Mouse (Mus musculus): ENCODE measurements around the gene Ccnk. TPM values are rescaled to one million over a fixed set of nuclear protein-coding genes. Genes with fewer than 3 reads are reported as not detected.

The Ccnk gene
- polyA plus RNA-seq, 1 experiment from 2014 or later = 6.0 TPM

GRCm38 (mm10) chr12:108215090-108215489 is 35.7 kb downstream of the Ccnk start:
- ATAC-seq (ENCODE audit: low FRiP score, low TSS enrichment) (no peak), DNase-seq (no peak)
- 54% methylated on average over 8 of the region's 8 CpGs for WGBS
- no peaks in the 10 kb centered on the region for H3K36me3 ChIP-seq (ENCODE audit: control insufficient read depth, insufficient read depth, low read length)
- H3K9ac ChIP-seq (replicated peaks; ENCODE audit: low read length) = no peak overlapping the region
- no peak overlapping the region for H3K27ac ChIP-seq (replicated peaks; ENCODE audit: low read depth, low read length)
- no peak overlapping the region for H3K4me3 ChIP-seq (replicated peaks; ENCODE audit: low read depth, low read length)
- no peak overlapping the region for H3K4me2 ChIP-seq (ENCODE audit: low read length)
- H3K9me3 ChIP-seq (ENCODE audit: control insufficient read depth, low read length) = no peaks in the 10 kb centered on the region
- no peaks in the 10 kb centered on the region for H3K27me3 ChIP-seq (ENCODE audit: control insufficient read depth, insufficient read depth, low read length)
- H3K4me1 ChIP-seq (ENCODE audit: control insufficient read depth, insufficient read depth, low read length) = peaks cover 54% of the 10 kb centered on the region

GRCm38 (mm10) chr12:108216611-108217370 is 37.4 kb downstream of the Ccnk start:
- Histone ChIP-seq H3K9me3 (ENCODE audit: control insufficient read depth, low read length) (no peaks in the 10 kb centered on the region), H3K9ac (replicated peaks; ENCODE audit: low read length) (peak overlapping the region; percentile 26), H3K36me3 (ENCODE audit: control insufficient read depth, insufficient read depth, low read length) (no peaks in the 10 kb centered on the region), H3K4me3 (replicated peaks; ENCODE audit: low read depth, low read length) (no peak overlapping the region), H3K4me2 (ENCODE audit: low read length) (no peak overlapping the region), H3K4me1 (ENCODE audit: control insufficient read depth, insufficient read depth, low read length) (peaks cover 70% of the 10 kb centered on the region), H3K27ac (replicated peaks; ENCODE audit: low read depth, low read length) (peak overlapping the region; percentile 79), H3K27me3 (ENCODE audit: control insufficient read depth, insufficient read depth, low read length) (no peaks in the 10 kb centered on the region)
- peak; percentile 55 for DNase-seq
- 51% methylated on average over 11 of the region's 11 CpGs for WGBS
- no peak for ATAC-seq (ENCODE audit: low FRiP score, low TSS enrichment)

- Histone ChIP-seq H3K9me3 (ENCODE audit: control insufficient read depth, low read length) (no peaks in the 10 kb centered on the region), H3K4me2 (ENCODE audit: low read length) (no peak overlapping the region), H3K9ac (replicated peaks; ENCODE audit: low read length) (no peak overlapping the region), H3K27me3 (ENCODE audit: control insufficient read depth, insufficient read depth, low read length) (no peaks in the 10 kb centered on the region), H3K4me3 (replicated peaks; ENCODE audit: low read depth, low read length) (no peak overlapping the region), H3K4me1 (ENCODE audit: control insufficient read depth, insufficient read depth, low read length) (peaks cover 65% of the 10 kb centered on the region), H3K27ac (replicated peaks; ENCODE audit: low read depth, low read length) (peak overlapping the region; percentile 79), H3K36me3 (ENCODE audit: control insufficient read depth, insufficient read depth, low read length) (no peaks in the 10 kb centered on the region)
- DNase-seq (no peak), ATAC-seq (ENCODE audit: low FRiP score, low TSS enrichment) (no peak)
- WGBS = 54% methylated on average over 5 of the region's 5 CpGs
Measured at GRCm38 (mm10) chr12:108217572-108217971, 38.2 kb downstream of the Ccnk start.

GRCm38 (mm10) chr12:108219163-108219562 is 39.8 kb downstream of the Ccnk start:
- Histone ChIP-seq H3K9me3 (ENCODE audit: control insufficient read depth, low read length) (no peaks in the 10 kb centered on the region), H3K4me2 (ENCODE audit: low read length) (peak overlapping the region; percentile 17; the same call in 1 of the 2 replicates), H3K36me3 (ENCODE audit: control insufficient read depth, insufficient read depth, low read length) (no peaks in the 10 kb centered on the region), H3K4me1 (ENCODE audit: control insufficient read depth, insufficient read depth, low read length) (peaks cover 55% of the 10 kb centered on the region), H3K27ac (replicated peaks; ENCODE audit: low read depth, low read length) (peak overlapping the region; percentile 81), H3K9ac (replicated peaks; ENCODE audit: low read length) (peak overlapping the region; percentile 45; the same call in 1 of the 2 replicates), H3K4me3 (replicated peaks; ENCODE audit: low read depth, low read length) (no peak overlapping the region), H3K27me3 (ENCODE audit: control insufficient read depth, insufficient read depth, low read length) (no peaks in the 10 kb centered on the region)
- WGBS = 55% methylated on average over 15 of the region's 15 CpGs
- ATAC-seq (ENCODE audit: low FRiP score, low TSS enrichment) (no peak), DNase-seq (no peak)

GRCm38 (mm10) chr12:108219825-108220616 is 40.6 kb downstream of the Ccnk start:
- DNase-seq (no peak), ATAC-seq (ENCODE audit: low FRiP score, low TSS enrichment) (no peak; the same call in 1 of the 2 replicates)
- Histone ChIP-seq H3K9ac (replicated peaks; ENCODE audit: low read length) (0 out of 2 replicates have a peak overlapping the region, but pooled peaks have one; percentile 16), H3K9me3 (ENCODE audit: control insufficient read depth, low read length) (no peaks in the 10 kb centered on the region), H3K4me1 (ENCODE audit: control insufficient read depth, insufficient read depth, low read length) (peaks cover 63% of the 10 kb centered on the region), H3K36me3 (ENCODE audit: control insufficient read depth, insufficient read depth, low read length) (no peaks in the 10 kb centered on the region), H3K4me2 (ENCODE audit: low read length) (no peak overlapping the region), H3K27ac (replicated peaks; ENCODE audit: low read depth, low read length) (peak overlapping the region; percentile 81), H3K4me3 (replicated peaks; ENCODE audit: low read depth, low read length) (no peak overlapping the region), H3K27me3 (ENCODE audit: control insufficient read depth, insufficient read depth, low read length) (no peaks in the 10 kb centered on the region)
- 66% methylated on average over 21 of the region's 21 CpGs for WGBS

GRCm38 (mm10) chr12:108220621-108221020 is 41.2 kb downstream of the Ccnk start:
- Histone ChIP-seq H3K4me2 (ENCODE audit: low read length) (no peak overlapping the region), H3K27ac (replicated peaks; ENCODE audit: low read depth, low read length) (peak overlapping the region; percentile 41), H3K4me3 (replicated peaks; ENCODE audit: low read depth, low read length) (no peak overlapping the region), H3K9ac (replicated peaks; ENCODE audit: low read length) (no peak overlapping the region), H3K9me3 (ENCODE audit: control insufficient read depth, low read length) (no peaks in the 10 kb centered on the region), H3K4me1 (ENCODE audit: control insufficient read depth, insufficient read depth, low read length) (peaks cover 63% of the 10 kb centered on the region), H3K36me3 (ENCODE audit: control insufficient read depth, insufficient read depth, low read length) (no peaks in the 10 kb centered on the region), H3K27me3 (ENCODE audit: control insufficient read depth, insufficient read depth, low read length) (no peaks in the 10 kb centered on the region)
- peak; percentile 49 for DNase-seq
- ATAC-seq (ENCODE audit: low FRiP score, low TSS enrichment) = peak; percentile 28; the same call in 1 of the 2 replicates
- WGBS = 56% methylated on average over 12 of the region's 12 CpGs

GRCm38 (mm10) chr12:108221206-108221605 is 41.8 kb downstream of the Ccnk start:
- Histone ChIP-seq H3K36me3 (ENCODE audit: control insufficient read depth, insufficient read depth, low read length) (no peaks in the 10 kb centered on the region), H3K9me3 (ENCODE audit: control insufficient read depth, low read length) (no peaks in the 10 kb centered on the region), H3K4me2 (ENCODE audit: low read length) (no peak overlapping the region), H3K9ac (replicated peaks; ENCODE audit: low read length) (no peak overlapping the region), H3K4me3 (replicated peaks; ENCODE audit: low read depth, low read length) (no peak overlapping the region), H3K4me1 (ENCODE audit: control insufficient read depth, insufficient read depth, low read length) (peaks cover 62% of the 10 kb centered on the region), H3K27ac (replicated peaks; ENCODE audit: low read depth, low read length) (0 out of 2 replicates have a peak overlapping the region, but pooled peaks have one; percentile 13), H3K27me3 (ENCODE audit: control insufficient read depth, insufficient read depth, low read length) (no peaks in the 10 kb centered on the region)
- 48% methylated on average over 10 of the region's 10 CpGs for WGBS
- DNase-seq (peak; percentile 72), ATAC-seq (ENCODE audit: low FRiP score, low TSS enrichment) (peak; percentile 25; the same call in 1 of the 2 replicates)

- no peaks in the 10 kb centered on the region for H3K9me3 ChIP-seq (ENCODE audit: control insufficient read depth, low read length)
- WGBS = 85% methylated on average over 7 of the region's 7 CpGs
Measured at GRCm38 (mm10) chr12:108221712-108222111, 42.3 kb downstream of the Ccnk start.

More at GRCm38 (mm10) chr12:108221712-108222111, 42.3 kb downstream of the Ccnk start:
- Histone ChIP-seq H3K4me3 (replicated peaks; ENCODE audit: low read depth, low read length) (no peak overlapping the region), H3K9ac (replicated peaks; ENCODE audit: low read length) (no peak overlapping the region), H3K27me3 (ENCODE audit: control insufficient read depth, insufficient read depth, low read length) (no peaks in the 10 kb centered on the region), H3K4me2 (ENCODE audit: low read length) (no peak overlapping the region), H3K4me1 (ENCODE audit: control insufficient read depth, insufficient read depth, low read length) (peaks cover 62% of the 10 kb centered on the region), H3K27ac (replicated peaks; ENCODE audit: low read depth, low read length) (no peak overlapping the region), H3K36me3 (ENCODE audit: control insufficient read depth, insufficient read depth, low read length) (no peaks in the 10 kb centered on the region)
- no peak for ATAC-seq (ENCODE audit: low FRiP score, low TSS enrichment)
- DNase-seq = no peak

Data from midbrain, embryonic 14.5 days (tissue).